Mouse (Mus musculus) left cerebral cortex, postnatal 4 days (tissue): ENCODE data around the gene Il9. TPM values are rescaled to one million over a fixed set of nuclear protein-coding genes. Genes with fewer than 3 reads are reported as not detected.

Experiments used
- DNase-seq: peaks from one replicate; pipeline ENCODE4 v3.0.0-alpha.2; 2022
- intact Hi-C: fragments of 180-260 bp; cut with DNase I; formaldehyde crosslinking; loops from one replicate; pipeline ENCODE4 v1.15.1; 2025
- total RNA-seq, 2 experiments: library from RNA; stranded (reverse); gene quantifications; 2 replicates each; pipeline ENCODE4 v1.2.3; 2021

The Il9 gene
- not detected for total RNA-seq

DNA sequence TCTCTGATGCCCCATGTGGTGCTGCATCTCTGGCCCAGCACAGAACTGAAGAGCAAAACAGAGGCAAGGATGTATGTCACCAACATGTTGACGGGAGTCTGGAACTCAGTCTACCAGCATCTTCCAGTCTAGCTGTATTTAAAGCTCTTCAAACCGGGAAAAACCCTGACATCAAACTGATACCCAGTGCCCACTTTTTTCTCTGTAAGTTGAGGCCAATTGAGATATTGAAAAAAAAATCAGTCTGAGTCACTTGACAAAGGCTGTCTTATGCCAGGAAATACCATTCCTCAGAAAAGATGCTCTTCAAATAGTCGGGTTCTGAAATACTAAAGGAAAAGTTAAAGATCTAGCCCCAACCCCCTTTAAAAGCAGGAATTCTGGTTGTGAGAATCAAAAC is at the start of gene Il9:
TSS of gene Il9 (minus strand) at position 101 of the 400 bp plus-strand sequence.
- DNase-seq, result no peak
- intact Hi-C loops, result no loop called here

- intact Hi-C loops, result no loop called here
- no peak for DNase-seq
Measured at GRCm38 (mm10) chr13:56529685-56530084, 47.6 kb upstream of the Il9 start.

- intact Hi-C loops, result no loop called here
- DNase-seq, result no peak
Measured at GRCm38 (mm10) chr13:56529031-56529430, 47.0 kb upstream of the Il9 start.

GRCm38 (mm10) chr13:56528281-56528680 is 46.2 kb upstream of the Il9 start:
- DNase-seq, result no peak
- intact Hi-C loops, result no loop called here

DNA sequence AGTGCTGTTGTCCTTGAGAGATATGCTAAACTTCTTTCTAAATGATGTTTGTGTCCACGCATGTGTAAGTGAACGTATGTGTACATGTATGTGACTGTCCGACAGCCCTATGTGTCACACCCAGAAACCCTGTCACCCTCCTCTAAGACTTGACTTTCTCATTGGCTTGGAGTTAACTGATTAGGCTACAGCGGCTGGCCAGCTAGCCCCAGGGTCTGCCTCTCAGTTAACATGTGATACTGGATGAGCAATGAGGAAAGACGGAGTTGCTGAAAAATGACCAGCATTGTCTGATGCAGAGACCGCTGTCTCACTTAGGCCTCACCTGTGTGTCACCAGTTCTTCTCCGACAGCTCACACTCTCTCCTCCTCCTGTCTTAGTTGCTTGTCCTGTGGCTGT is 45.8 kb upstream of the Il9 start:
- intact Hi-C loops, result no loop called here
- no peak for DNase-seq

DNA sequence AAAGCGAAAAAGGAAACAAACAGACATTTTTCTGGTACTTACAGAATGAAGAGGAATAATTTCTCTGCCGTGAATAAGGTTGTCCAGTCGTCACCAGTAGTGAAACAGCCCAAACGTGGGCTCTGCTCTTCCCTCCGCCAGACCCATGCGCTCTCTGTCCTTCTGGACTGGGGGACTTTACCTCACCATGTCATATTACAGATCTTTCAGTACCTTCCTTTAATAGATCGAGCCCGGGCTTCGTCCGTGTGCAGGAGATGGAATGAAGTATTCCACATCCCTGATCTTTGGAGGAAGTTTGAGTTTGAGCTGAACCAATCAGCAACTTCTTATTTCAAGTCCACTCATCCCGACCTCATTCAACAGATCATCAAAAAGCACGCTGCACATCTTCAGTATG is 44.8 kb upstream of the Il9 start:
- no peak for DNase-seq
- intact Hi-C loops, result no loop called here

DNA sequence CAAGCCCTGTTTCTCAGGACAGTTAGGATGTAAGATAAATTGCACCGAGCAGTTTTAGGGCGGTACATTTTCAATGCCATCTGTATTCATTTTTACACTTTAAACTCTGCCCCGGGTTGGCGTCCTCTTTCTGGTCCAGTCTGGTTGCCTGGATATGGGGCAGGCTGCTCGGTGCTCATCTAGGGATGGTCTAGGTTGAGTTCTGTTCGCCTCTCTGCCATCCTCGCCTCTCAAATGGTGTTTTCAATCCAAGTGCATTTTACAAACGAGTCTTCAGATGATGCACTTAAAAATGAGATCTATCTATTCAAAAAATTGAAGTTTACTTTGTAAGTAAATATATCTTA is 40.7 kb upstream of the Il9 start:
- intact Hi-C loops, result no loop called here
- DNase-seq, result no peak

GRCm38 (mm10) chr13:56522081-56522820 is 40.2 kb upstream of the Il9 start, which contains the start of gene Fbxl21:
Gene Fbxl21, plus strand, starts transcription at chr13:56522472.
- peak; percentile 92 for DNase-seq
- intact Hi-C loops, result no loop called here

DNA sequence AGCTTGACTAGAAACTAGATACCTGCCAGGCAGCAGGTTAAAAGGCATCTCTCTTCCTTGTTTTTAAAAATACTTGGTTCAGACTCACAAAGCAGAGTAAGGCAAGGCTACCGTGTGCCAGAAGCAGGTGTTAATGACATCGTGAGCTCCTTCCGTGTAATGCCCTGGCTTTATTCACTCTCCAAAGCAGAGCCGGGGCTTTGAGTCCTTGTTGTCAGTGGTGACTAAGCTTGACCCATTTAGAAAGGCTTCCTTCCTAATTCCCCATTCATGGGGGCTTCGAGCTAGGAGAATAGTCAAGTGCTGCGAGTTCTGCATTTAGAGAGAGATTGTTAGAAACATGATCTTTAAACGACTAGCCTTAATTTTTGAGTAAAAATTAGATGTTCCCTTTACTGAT is 34.8 kb upstream of the Il9 start:
- intact Hi-C loops, result loop anchor here (10.0 kb wide), 1 partner anchor 558 kb away; no protein-coding TSS in a partner anchor

DNA sequence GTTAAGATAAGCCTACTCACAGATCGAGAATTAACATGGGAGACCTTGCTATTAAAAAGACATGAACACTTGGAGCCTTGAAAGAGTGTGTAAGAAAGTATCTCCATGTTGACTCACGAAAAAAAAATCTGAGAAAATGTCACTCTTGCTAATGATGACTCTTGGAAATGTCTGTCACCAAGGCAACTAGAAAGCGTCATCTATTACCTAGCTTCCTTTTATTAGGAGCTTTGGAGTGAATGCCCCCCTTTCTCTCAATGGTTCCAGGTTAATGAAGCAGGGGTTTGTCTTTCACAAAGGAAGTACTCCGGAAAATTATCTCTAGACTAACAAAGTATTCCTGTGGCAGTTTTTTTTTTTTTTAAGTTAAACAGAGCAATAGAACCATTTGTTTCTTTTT is 34.3 kb upstream of the Il9 start:
- no peak for DNase-seq
- intact Hi-C loops, result loop anchor here (10.0 kb wide), 1 partner anchor 558 kb away; no protein-coding TSS in a partner anchor

More for the DNA sequence above, 34.8 kb upstream of the Il9 start:
- no peak for DNase-seq

DNA sequence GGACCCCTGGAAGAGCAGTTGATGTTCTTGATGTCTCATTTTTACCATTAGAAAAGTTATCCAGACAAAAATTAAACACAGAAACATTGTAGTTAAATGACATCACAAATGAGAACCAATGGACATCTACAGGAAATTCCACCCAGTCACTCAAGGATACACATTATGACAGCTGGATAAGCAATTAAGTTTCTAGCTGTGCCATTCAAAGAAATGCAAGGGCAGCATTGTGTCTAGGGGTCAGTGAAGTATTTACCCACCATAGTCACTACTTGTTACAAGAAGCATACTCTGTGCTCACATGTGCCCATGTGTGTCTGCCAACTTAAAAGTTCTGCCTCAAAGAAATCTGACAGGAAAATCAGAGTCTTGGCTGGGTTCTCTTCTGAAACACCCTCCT is 31.5 kb upstream of the Il9 start:
- intact Hi-C loops, result loop anchor here (10.0 kb wide), 1 partner anchor 561 kb away; no protein-coding TSS in a partner anchor
- DNase-seq, result no peak

DNA sequence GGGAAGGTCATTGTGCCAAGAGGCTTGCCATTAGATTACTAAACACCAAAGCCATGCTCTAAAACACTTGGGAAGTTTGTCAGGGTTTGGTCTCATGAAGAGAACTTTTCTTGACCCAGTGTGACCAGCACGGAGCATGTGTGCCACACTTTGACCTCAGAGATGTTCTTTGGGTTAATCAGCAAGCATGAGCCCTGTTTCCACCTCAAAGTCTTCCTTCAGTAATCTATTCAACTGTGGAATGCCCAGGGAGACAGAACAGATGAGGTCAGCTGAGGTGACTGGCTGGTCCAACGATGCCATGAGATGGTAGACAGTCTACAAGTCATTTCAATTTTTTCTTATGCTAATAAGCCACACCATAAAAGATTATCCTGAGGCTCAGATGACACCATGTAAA is 27.8 kb upstream of the Il9 start:
- intact Hi-C loops, result loop anchor here (10.0 kb wide), 1 partner anchor 565 kb away; no protein-coding TSS in a partner anchor
- DNase-seq, result no peak

DNA sequence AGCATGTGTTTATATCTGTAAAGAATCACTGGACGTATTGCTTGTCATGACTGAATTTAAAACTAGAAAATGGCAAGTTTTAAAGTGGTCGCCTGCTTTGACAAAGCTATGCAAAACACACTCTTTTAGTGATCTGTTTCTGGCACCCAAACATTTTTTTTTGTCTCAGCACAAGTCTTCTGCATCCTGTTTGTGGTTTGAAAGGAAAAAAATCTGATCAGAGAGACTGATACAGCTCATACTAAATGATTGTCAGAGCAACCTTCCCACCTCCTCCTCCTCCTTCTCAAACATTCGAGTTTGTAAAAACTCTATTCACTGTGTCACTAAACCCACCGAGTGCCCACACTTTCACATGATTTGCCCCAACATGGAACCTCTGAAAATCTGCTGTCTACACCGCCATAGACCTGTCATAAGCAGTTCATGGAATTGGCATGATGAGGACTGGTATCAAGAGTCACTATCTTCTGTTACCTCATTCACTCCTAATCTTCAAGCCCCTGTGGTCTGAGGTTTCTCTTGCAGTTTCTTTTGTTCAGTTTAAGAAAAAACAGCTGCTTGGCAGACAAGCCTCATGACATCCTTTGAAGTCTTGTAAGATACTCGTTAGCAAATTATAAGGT is 24.9 kb upstream of the Il9 start:
- intact Hi-C loops, result no loop called here
- DNase-seq, result no peak

DNA sequence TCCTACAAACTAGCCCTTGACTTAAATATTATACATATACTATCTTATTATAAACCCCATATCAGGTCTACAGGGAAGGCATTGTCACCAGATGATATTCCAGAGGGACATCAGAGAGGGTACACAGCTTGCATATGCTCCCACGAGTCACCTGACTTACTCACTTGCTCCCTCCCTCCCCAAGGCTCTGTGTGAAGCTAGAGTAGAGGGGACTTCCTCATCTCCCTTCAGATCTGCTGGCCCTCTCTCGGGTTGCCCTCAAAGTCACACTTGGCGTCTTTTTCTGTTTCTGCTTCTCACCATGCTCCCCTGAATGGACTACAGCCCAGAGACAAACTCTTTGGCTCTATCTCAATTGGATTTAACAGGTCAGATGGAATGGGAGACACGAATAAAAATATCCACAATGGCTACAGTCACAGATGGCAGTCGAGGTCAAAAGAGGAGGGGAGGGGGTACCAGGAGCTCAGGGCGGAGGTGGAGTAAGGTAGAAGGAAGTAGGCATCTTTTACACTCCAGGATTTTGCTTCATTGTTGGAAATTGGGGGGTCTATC is 19.9 kb upstream of the Il9 start:
- intact Hi-C loops, result no loop called here
- DNase-seq, result no peak

- DNase-seq, result no peak
- intact Hi-C loops, result no loop called here
Measured at GRCm38 (mm10) chr13:56500636-56501035, 18.6 kb upstream of the Il9 start.

DNA sequence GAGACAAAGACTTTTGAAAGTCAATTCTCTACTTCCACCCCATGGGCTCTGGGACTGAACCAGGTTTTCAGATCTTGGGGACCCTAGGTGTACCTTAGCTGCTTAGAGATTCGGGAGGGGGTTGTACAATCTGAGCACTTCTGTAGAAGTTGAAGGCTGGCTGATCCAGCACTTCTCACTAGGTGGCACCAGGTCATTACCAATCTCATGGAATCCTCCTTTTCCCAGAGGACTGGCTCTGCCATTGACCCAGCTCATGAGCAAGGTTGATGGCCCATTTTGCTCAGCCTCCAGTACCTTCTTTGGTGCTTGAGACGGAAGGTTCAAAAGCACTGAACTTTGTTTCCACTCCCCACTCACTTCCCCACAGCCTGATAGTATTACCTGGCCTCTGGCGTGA is 18.1 kb upstream of the Il9 start:
- intact Hi-C loops, result no loop called here

DNA sequence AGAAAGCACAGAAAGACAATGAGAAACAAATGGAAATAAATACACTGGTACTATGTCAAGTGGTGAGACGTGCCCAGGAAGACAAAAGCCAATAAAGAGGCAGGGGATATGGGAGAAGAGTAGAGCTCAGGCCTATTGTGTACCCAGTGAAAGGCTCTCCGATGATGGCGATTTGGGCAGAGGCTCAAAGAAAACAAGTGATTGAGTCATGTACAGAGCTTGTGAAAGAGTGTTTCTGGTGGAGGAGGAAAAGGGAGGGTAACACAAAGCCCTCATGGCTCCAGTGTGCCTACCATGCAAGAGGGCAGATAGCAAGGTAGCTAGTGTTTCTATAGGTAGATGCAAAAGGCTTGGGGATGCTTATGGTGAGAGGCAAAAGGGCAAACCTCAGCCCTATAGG is 12.4 kb upstream of the Il9 start:
- no peak for DNase-seq
- intact Hi-C loops, result no loop called here

More for the DNA sequence above, 18.1 kb upstream of the Il9 start:
- no peak for DNase-seq

- intact Hi-C loops, result no loop called here
- DNase-seq, result no peak
Measured at GRCm38 (mm10) chr13:56488012-56488411, 6.0 kb upstream of the Il9 start.

- DNase-seq, result no peak
- intact Hi-C loops, result loop anchor here (5.0 to 10.0 kb wide), 4 partner anchors 74 to 789 kb away; no protein-coding TSS in a partner anchor
Measured at GRCm38 (mm10) chr13:56478027-56478426, 4.0 kb downstream of the Il9 start.

- DNase-seq, result peak; percentile 22
Measured at GRCm38 (mm10) chr13:56477271-56477670, 4.8 kb downstream of the Il9 start.

GRCm38 (mm10) chr13:56476790-56477189 is 5.3 kb downstream of the Il9 start:
- no peak for DNase-seq
- intact Hi-C loops, result loop anchor here (5.0 to 10.0 kb wide), 4 partner anchors 76 to 791 kb away; no protein-coding TSS in a partner anchor

More at GRCm38 (mm10) chr13:56477271-56477670, 4.8 kb downstream of the Il9 start:
- intact Hi-C loops, result loop anchor here (5.0 to 10.0 kb wide), 4 partner anchors 75 to 790 kb away; no protein-coding TSS in a partner anchor
